Mouse (Mus musculus) ES-Bruce4 (cell line): ENCODE data around the gene Plppr3. TPM values are rescaled to one million over a fixed set of nuclear protein-coding genes. Genes with fewer than 3 reads are reported as not detected.

Experiments used
- H3K27ac ChIP-seq: 2 replicates; pipeline ENCODE4 v1.5.1; 2012; ENCODE audit warnings: low read length, inconsistent platforms; ENCODE audit not compliant: insufficient read depth
- H3K27me3 ChIP-seq: 2 replicates; pipeline ENCODE4 v1.6.1; 2012; ENCODE audit warnings: mild to moderate bottlenecking, low read length, inconsistent platforms; ENCODE audit not compliant: control insufficient read depth, poor library complexity, insufficient read depth, severe bottlenecking
- H3K36me3 ChIP-seq: 2 replicates; pipeline ENCODE4 v1.6.1; 2012; ENCODE audit warnings: inconsistent platforms, mild to moderate bottlenecking, low read length, moderate library complexity; ENCODE audit not compliant: control insufficient read depth, poor library complexity, insufficient read depth, severe bottlenecking
- H3K4me1 ChIP-seq: one replicate; pipeline ENCODE4 v1.8.1; 2011; ENCODE audit warnings: low read length; ENCODE audit not compliant: control insufficient read depth, insufficient read depth
- H3K4me3 ChIP-seq: 2 replicates; pipeline ENCODE4 v1.5.1; 2011; ENCODE audit warnings: low read depth, mild to moderate bottlenecking, low read length
- H3K9ac ChIP-seq: 2 replicates; pipeline ENCODE4 v1.6.1; 2012; ENCODE audit warnings: low read depth, mild to moderate bottlenecking, inconsistent platforms; ENCODE audit not compliant: poor library complexity, severe bottlenecking
- H3K9me3 ChIP-seq: replicated peaks from 2 replicates; pipeline ENCODE4 v1.6.1; 2012; ENCODE audit warnings: mild to moderate bottlenecking, low read length, inconsistent platforms; ENCODE audit not compliant: control insufficient read depth, poor library complexity, insufficient read depth, severe bottlenecking
- CTCF ChIP-seq: IDR thresholded peaks from one replicate; pipeline ENCODE4 v1.8.1; 2011; ENCODE audit warnings: low read depth, low read length
- EP300 ChIP-seq: IDR thresholded peaks from 2 replicates; pipeline ENCODE4 v1.6.1; 2011; ENCODE audit warnings: low read depth, low read length; ENCODE audit not compliant: insufficient read depth
- POLR2A ChIP-seq: IDR thresholded peaks from one replicate; pipeline ENCODE4 v1.8.1; 2011; ENCODE audit warnings: low read length; ENCODE audit not compliant: insufficient read depth
- polyA plus RNA-seq: library from polyadenylated mRNA; stranded (reverse); fragments of >200 nt; gene quantifications from 2 replicates; pipeline ENCODE4 v1.2.4, GENCODE M21; 2011; ENCODE audit warnings: low read depth; ENCODE audit not compliant: missing spikeins, insufficient read depth, insufficient read length

Gene Plppr3
- polyA plus RNA-seq, 1 experiment = 6.4 TPM

GRCm38 (mm10) chr10:79856704-79857451, 17.6 kb downstream of the Plppr3 start:
- H3K27me3 ChIP-seq = no peaks in the 10 kb centered on the region
- no peaks in the 10 kb centered on the region for H3K9me3 ChIP-seq
- H3K36me3 ChIP-seq = peaks cover 51% of the 10 kb centered on the region
- peaks cover 5% of the 10 kb centered on the region for H3K4me1 ChIP-seq
- no peak for TF ChIP-seq EP300
- no peak for TF ChIP-seq POLR2A
- no peak for TF ChIP-seq CTCF
- peak overlapping the region; percentile 93 for H3K9ac ChIP-seq
- peak overlapping the region; percentile 60 for H3K4me3 ChIP-seq
- H3K27ac ChIP-seq = no peak overlapping the region

DNA sequence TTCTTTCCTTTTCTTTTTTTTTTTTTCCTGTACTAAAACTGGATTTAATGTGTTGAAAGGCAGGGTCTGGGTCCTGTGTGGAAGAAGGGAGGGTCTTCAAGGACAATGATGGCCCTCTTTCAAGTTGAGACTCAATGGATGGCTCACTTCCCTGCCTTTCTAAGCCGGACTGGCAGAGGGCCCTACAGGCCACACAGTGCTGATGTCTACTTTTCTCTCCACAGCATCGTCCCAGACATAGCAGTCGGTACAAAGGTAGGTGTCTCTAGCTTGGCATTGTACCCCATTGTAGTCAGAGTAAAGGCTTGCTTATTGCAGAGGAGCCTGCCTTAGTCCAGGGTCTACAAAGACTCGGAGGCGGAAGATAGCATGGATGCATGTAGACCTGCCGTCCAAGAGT, 18.2 kb downstream of the Plppr3 start:
- Histone ChIP-seq H3K36me3 (peaks cover 46% of the 10 kb centered on the region), H3K27ac (no peak overlapping the region), H3K4me1 (peaks cover 5% of the 10 kb centered on the region), H3K27me3 (no peaks in the 10 kb centered on the region), H3K9me3 (no peaks in the 10 kb centered on the region), H3K9ac (peak overlapping the region; percentile 93), H3K4me3 (peak overlapping the region; percentile 60)
- no peak for TF ChIP-seq POLR2A
- no peak for TF ChIP-seq EP300
- TF ChIP-seq CTCF = no peak

DNA sequence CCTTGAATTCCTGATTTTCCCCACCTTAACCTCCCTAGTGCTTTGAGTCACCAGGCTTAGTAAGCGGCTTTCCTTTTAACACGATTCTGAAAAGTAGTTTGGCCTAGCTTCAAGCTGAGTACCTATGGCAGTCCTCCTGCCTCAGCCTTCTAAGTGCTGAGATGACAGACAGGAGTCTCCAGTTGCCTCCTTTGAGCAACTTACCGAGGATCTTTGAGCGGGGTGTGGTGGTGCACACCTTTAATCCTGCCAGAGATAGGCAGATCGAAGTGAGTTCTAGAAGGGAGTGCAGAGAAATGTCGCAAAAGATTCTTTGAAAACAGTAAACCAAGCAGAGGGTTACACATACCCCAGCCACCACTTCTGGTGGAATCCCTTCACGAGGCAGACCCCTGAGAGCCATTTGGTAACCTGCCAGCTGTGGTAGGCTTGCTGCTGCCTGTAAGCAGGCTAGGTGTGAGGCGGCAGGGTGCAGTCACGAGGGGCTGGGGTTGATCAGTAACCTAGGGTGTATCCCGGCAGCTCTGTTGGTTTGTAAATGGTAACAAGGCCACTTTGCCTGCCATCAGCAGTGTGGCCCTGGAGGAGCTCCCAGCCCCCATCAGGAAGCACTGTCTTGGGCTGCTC, 18.8 kb downstream of the Plppr3 start:
- peak overlapping the region; percentile 93 for H3K9ac ChIP-seq
- peak overlapping the region; percentile 80 for H3K4me3 ChIP-seq
- H3K36me3 ChIP-seq = peaks cover 41% of the 10 kb centered on the region
- H3K27me3 ChIP-seq = no peaks in the 10 kb centered on the region
- H3K9me3 ChIP-seq = no peaks in the 10 kb centered on the region
- peaks cover 5% of the 10 kb centered on the region for H3K4me1 ChIP-seq
- no peak for TF ChIP-seq POLR2A
- TF ChIP-seq EP300 = no peak
- TF ChIP-seq CTCF = no peak
- peak overlapping the region; percentile 89 for H3K27ac ChIP-seq

DNA sequence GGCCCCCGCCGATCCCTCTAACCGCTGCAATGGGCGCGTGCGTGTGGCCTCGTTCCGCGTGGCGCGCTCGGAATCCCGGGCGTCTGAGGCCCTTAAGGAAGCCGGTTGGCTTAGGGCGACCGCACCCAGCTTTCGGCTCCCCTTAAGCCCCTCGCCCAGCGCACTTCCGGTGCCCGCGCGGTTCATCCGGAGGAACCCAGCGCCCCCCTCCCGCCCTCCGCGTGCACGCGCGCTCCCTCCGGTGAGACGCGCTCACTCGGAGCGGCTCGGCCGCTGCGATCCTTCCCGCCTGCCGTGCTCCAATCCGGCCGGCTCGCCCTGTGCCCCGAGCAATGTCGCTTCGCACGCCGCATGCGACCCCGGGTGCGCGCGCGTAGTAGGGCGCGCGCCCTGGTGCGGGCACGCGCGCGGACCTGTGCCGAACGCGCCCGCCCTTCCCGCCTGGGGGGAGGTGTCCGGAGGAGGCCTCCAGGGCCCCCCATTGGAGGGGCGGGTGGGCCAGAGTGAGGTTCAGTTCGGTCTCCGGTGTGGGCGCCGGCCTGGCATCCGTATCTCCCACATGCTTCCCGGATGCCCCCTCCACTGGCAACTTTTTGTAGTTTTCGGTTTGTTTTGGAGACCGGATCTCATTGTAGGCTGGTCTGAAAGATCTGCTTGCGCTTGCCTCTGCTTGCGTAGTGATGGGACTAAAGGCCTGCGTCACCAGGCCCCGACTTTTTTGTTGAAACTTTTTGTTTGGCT, 19.5 kb downstream of the Plppr3 start:
- Histone ChIP-seq H3K27ac (peak overlapping the region; percentile 89), H3K36me3 (peaks cover 34% of the 10 kb centered on the region), H3K27me3 (no peaks in the 10 kb centered on the region), H3K4me3 (peak overlapping the region; percentile 80), H3K9me3 (no peaks in the 10 kb centered on the region), H3K9ac (peak overlapping the region; percentile 93), H3K4me1 (peaks cover 11% of the 10 kb centered on the region)
- no peak for TF ChIP-seq EP300
- no peak for TF ChIP-seq POLR2A
- TF ChIP-seq CTCF = no peak

GRCm38 (mm10) chr10:79853860-79854795, 20.3 kb downstream of the Plppr3 start, which contains the start of gene Ptbp1:
TSS of gene Ptbp1 (plus strand) at chr10:79854427.
- H3K4me1 ChIP-seq = peaks cover 12% of the 10 kb centered on the region
- peak within 1 kb of the TSS; percentile 80 for H3K4me3 ChIP-seq
- H3K9me3 ChIP-seq = no peaks in the 10 kb centered on the region
- H3K27me3 ChIP-seq = no peaks in the 10 kb centered on the region
- H3K9ac ChIP-seq = peak within 1 kb of the TSS; percentile 93
- H3K27ac ChIP-seq = peak within 1 kb of the TSS; percentile 90
- no peak for TF ChIP-seq EP300
- TF ChIP-seq POLR2A = no peak
- TF ChIP-seq CTCF = no peak
- peaks cover 26% of the 10 kb centered on the region for H3K36me3 ChIP-seq
